Mouse (Mus musculus) forebrain, embryonic 14.5 days (tissue): ENCODE results near the gene Arhgap45. TPM values are rescaled to one million over a fixed set of nuclear protein-coding genes. Genes with fewer than 3 reads are reported as not detected.

ENCODE experiments used
- ATAC-seq: fragments of 200-750 bp; cut with Nextera tagmentation; 2 replicates; pipeline ENCODE4 v1.8.0; 2017; ENCODE audit warnings: mild to moderate bottlenecking, moderate library complexity
- DNase-seq: peaks from one replicate; pipeline ENCODE4 v3.0.0-alpha.2; 2015; ENCODE audit warnings: low spot score
- H3K27ac ChIP-seq: fragments of 300-500 bp; sonication (generic); 2 replicates; pipeline ENCODE4 v1.5.1; 2014; ENCODE audit warnings: low read depth, mild to moderate bottlenecking, control low read depth, low read length, moderate library complexity
- H3K27me3 ChIP-seq: fragments of 300-500 bp; sonication (generic); replicated peaks from 2 replicates; pipeline ENCODE4 v1.6.1; 2014; ENCODE audit warnings: low read length, control low read depth, mixed read lengths; ENCODE audit not compliant: control insufficient read depth, insufficient read depth
- H3K36me3 ChIP-seq: fragments of 300-500 bp; sonication (generic); 2 replicates; pipeline ENCODE4 v1.6.1; 2014; ENCODE audit warnings: low read length, control low read depth; ENCODE audit not compliant: control insufficient read depth, insufficient read depth
- H3K4me1 ChIP-seq: fragments of 300-500 bp; sonication (generic); 2 replicates; pipeline ENCODE4 v1.6.1; 2014; ENCODE audit warnings: antibody characterized with exemption, low read length, control low read depth; ENCODE audit not compliant: control insufficient read depth, insufficient read depth
- H3K4me2 ChIP-seq: fragments of 300-500 bp; sonication (generic); 2 replicates; pipeline ENCODE4 v1.6.1; 2014; ENCODE audit warnings: mild to moderate bottlenecking, control low read depth, low read length
- H3K4me3 ChIP-seq: fragments of 300-500 bp; sonication (generic); 2 replicates; pipeline ENCODE4 v1.5.1; 2014; ENCODE audit warnings: low read depth, low read length, control low read depth
- H3K9ac ChIP-seq: fragments of 300-500 bp; sonication (generic); 2 replicates; pipeline ENCODE4 v1.6.1; 2014; ENCODE audit warnings: mild to moderate bottlenecking, low read length, control low read depth, moderate library complexity
- H3K9me3 ChIP-seq: fragments of 300-500 bp; sonication (generic); replicated peaks from 2 replicates; pipeline ENCODE4 v1.6.1; 2016; ENCODE audit warnings: low read length, control low read depth, mixed read lengths; ENCODE audit not compliant: control insufficient read depth
- WGBS: fragments of 180-500 bp; shearing (Covaris S2); extraction: QIAGEN DNeasy Blood & Tissue Kit; methylation state at CpG from one replicate; pipeline ENCODE4 v1.1.7; 2014; 5-methylcytosine and 5-hydroxymethylcytosine counted together
- polyA plus RNA-seq: library from polyadenylated mRNA; unstranded; fragments of >200 nt; fragmentation: Nextera tagmentation; extraction: Ambion mirVana; gene quantifications from 2 replicates; pipeline ENCODE4 v1.2.1, GENCODE M21; 2014

Gene Arhgap45
- polyA plus RNA-seq, 1 experiment from 2014 or later: 1.1 TPM

GRCm38 (mm10) chr10:80022806-80023205, 6.4 kb downstream of the Arhgap45 start:
- Histone ChIP-seq H3K27me3 (peaks cover 16% of the 10 kb centered on the region; the same call in 1 of the 2 replicates), H3K9me3 (no peaks in the 10 kb centered on the region), H3K36me3 (no peaks in the 10 kb centered on the region), H3K4me3 (no peak overlapping the region), H3K9ac (no peak overlapping the region), H3K4me1 (no peaks in the 10 kb centered on the region), H3K4me2 (no peak overlapping the region), H3K27ac (no peak overlapping the region)
- WGBS: 93% methylated on average over 8 of the region's 8 CpGs
- no peak for ATAC-seq
- DNase-seq: no peak

GRCm38 (mm10) chr10:80023758-80024157, 7.3 kb downstream of the Arhgap45 start:
- H3K27ac ChIP-seq: no peak overlapping the region
- no peak overlapping the region for H3K4me2 ChIP-seq
- no peak for DNase-seq
- H3K4me1 ChIP-seq: no peaks in the 10 kb centered on the region
- no peak for ATAC-seq
- WGBS: 87% methylated on average over 5 of the region's 5 CpGs
- H3K36me3 ChIP-seq: no peaks in the 10 kb centered on the region
- no peak overlapping the region for H3K9ac ChIP-seq
- no peak overlapping the region for H3K4me3 ChIP-seq
- peaks cover 16% of the 10 kb centered on the region; the same call in 1 of the 2 replicates for H3K27me3 ChIP-seq
- H3K9me3 ChIP-seq: no peaks in the 10 kb centered on the region

- WGBS: 79% methylated on average over 15 of the region's 15 CpGs
- no peak for ATAC-seq
Observed at GRCm38 (mm10) chr10:80024229-80025043, 8.0 kb downstream of the Arhgap45 start.

GRCm38 (mm10) chr10:80025044-80025347, 8.5 kb downstream of the Arhgap45 start:
- Histone ChIP-seq H3K4me2 (no peak overlapping the region), H3K9ac (no peak overlapping the region), H3K4me3 (no peak overlapping the region), H3K27me3 (peaks cover 6% of the 10 kb centered on the region; the same call in 1 of the 2 replicates), H3K9me3 (no peaks in the 10 kb centered on the region), H3K36me3 (no peaks in the 10 kb centered on the region), H3K4me1 (no peaks in the 10 kb centered on the region), H3K27ac (no peak overlapping the region)
- DNase-seq (no peak), ATAC-seq (no peak)
- WGBS: 62% methylated on average over 4 of the region's 4 CpGs

More at GRCm38 (mm10) chr10:80024229-80025043, 8.0 kb downstream of the Arhgap45 start:
- no peak overlapping the region for H3K27ac ChIP-seq
- no peaks in the 10 kb centered on the region for H3K9me3 ChIP-seq
- no peak overlapping the region for H3K4me2 ChIP-seq
- H3K36me3 ChIP-seq: no peaks in the 10 kb centered on the region
- H3K4me3 ChIP-seq: no peak overlapping the region
- no peaks in the 10 kb centered on the region for H3K4me1 ChIP-seq
- H3K27me3 ChIP-seq: peaks cover 11% of the 10 kb centered on the region; the same call in 1 of the 2 replicates
- DNase-seq: no peak
- no peak overlapping the region for H3K9ac ChIP-seq

GRCm38 (mm10) chr10:80025463-80025862, 9.0 kb downstream of the Arhgap45 start:
- DNase-seq (no peak), ATAC-seq (no peak)
- Histone ChIP-seq H3K4me2 (no peak overlapping the region), H3K27ac (no peak overlapping the region), H3K9me3 (no peaks in the 10 kb centered on the region), H3K36me3 (no peaks in the 10 kb centered on the region), H3K27me3 (peaks cover 2% of the 10 kb centered on the region; the same call in 1 of the 2 replicates), H3K9ac (no peak overlapping the region), H3K4me3 (no peak overlapping the region), H3K4me1 (no peaks in the 10 kb centered on the region)
- 79% methylated on average over 10 of the region's 10 CpGs for WGBS

- 64% methylated on average over 12 of the region's 12 CpGs for WGBS
- DNase-seq: no peak
Observed at GRCm38 (mm10) chr10:80025889-80026288, 9.4 kb downstream of the Arhgap45 start.

GRCm38 (mm10) chr10:80027681-80028520, 11.4 kb downstream of the Arhgap45 start:
- H3K4me2 ChIP-seq: no peak overlapping the region
- H3K4me3 ChIP-seq: no peak overlapping the region
- no peaks in the 10 kb centered on the region for H3K36me3 ChIP-seq
- no peak for DNase-seq
- no peak for ATAC-seq
- no peak overlapping the region for H3K27ac ChIP-seq
- H3K9ac ChIP-seq: no peak overlapping the region
- H3K9me3 ChIP-seq: no peaks in the 10 kb centered on the region
- WGBS: 71% methylated on average over 20 of the region's 20 CpGs
- H3K27me3 ChIP-seq: no peaks in the 10 kb centered on the region
- H3K4me1 ChIP-seq: no peaks in the 10 kb centered on the region

More at GRCm38 (mm10) chr10:80025889-80026288, 9.4 kb downstream of the Arhgap45 start:
- no peaks in the 10 kb centered on the region for H3K27me3 ChIP-seq
- ATAC-seq: no peak
- H3K27ac ChIP-seq: no peak overlapping the region
- no peak overlapping the region for H3K4me3 ChIP-seq
- H3K4me2 ChIP-seq: no peak overlapping the region
- H3K9ac ChIP-seq: no peak overlapping the region
- no peaks in the 10 kb centered on the region for H3K9me3 ChIP-seq
- H3K36me3 ChIP-seq: no peaks in the 10 kb centered on the region
- H3K4me1 ChIP-seq: no peaks in the 10 kb centered on the region

- no peak for DNase-seq
- WGBS: 93% methylated on average over 13 of the region's 13 CpGs
Observed at GRCm38 (mm10) chr10:80028521-80028846, 12.0 kb downstream of the Arhgap45 start.

GRCm38 (mm10) chr10:80030191-80030590, 13.7 kb downstream of the Arhgap45 start:
- WGBS: 87% methylated on average over 9 of the region's 9 CpGs
- ATAC-seq: no peak

More at GRCm38 (mm10) chr10:80028521-80028846, 12.0 kb downstream of the Arhgap45 start:
- Histone ChIP-seq H3K4me1 (no peaks in the 10 kb centered on the region), H3K36me3 (no peaks in the 10 kb centered on the region), H3K4me3 (no peak overlapping the region), H3K27me3 (no peaks in the 10 kb centered on the region), H3K9me3 (no peaks in the 10 kb centered on the region), H3K4me2 (no peak overlapping the region), H3K27ac (no peak overlapping the region), H3K9ac (no peak overlapping the region)
- ATAC-seq: no peak

More at GRCm38 (mm10) chr10:80030191-80030590, 13.7 kb downstream of the Arhgap45 start:
- Histone ChIP-seq H3K9ac (no peak overlapping the region), H3K27ac (no peak overlapping the region), H3K27me3 (no peaks in the 10 kb centered on the region), H3K36me3 (peaks cover 11% of the 10 kb centered on the region), H3K4me1 (no peaks in the 10 kb centered on the region), H3K9me3 (no peaks in the 10 kb centered on the region), H3K4me2 (no peak overlapping the region), H3K4me3 (no peak overlapping the region)
- DNase-seq: no peak
